Mouse (Mus musculus) Muller cell, postnatal 12 days (primary cell): Measurements from ENCODE around the gene Cgnl1.

Experiments
- DNase-seq: peaks from one replicate; pipeline ENCODE4 v3.0.0-alpha.2; 2015; ENCODE audit errors: inconsistent ontology term

Cgnl1 gene

DNA sequence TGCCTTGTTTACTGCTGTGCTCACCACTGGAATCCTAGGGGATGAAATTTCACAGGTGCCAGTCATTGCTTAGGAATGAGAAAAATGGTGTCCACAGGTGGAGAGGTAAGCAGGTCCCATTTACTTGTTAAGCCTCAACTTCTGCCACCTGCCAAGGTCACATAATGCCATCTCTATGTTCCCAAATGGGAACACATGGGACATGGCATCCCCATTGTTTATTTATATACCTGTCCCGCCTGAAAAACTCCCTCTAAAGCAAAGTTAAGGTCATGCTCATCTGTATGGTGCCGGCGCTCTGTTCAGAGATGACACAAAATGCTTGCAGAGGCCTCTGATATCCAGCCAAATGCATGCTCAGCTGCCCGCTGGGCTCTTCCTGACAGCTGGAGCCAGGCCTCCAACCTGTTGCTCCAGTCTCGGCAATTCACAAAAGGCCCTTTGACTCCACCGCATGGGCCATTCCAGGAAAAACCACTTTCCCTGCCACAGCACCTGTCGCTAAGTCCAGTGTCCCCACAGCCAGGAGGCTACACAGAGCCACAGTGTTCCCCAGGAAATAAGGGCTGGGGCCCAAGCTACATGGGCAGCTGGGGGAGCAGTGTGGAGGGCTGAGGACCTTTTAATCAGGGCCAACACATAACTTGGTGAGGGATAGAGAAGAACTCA lies 192.4 kb downstream of the Cgnl1 start:
- DNase-seq, result peak; percentile 66
